Mouse (Mus musculus) layer of hippocampus, adult 11-12 months (tissue): Measurements from ENCODE around the gene C1qtnf2.

Experiments
- DNase-seq: peaks from one replicate; pipeline ENCODE4 v3.0.0; 2022; ENCODE audit warnings: low spot score

Gene C1qtnf2

GRCm38 (mm10) chr11:43483122-43483792, 9.2 kb downstream of the C1qtnf2 start:
- DNase-seq = no peak

DNA sequence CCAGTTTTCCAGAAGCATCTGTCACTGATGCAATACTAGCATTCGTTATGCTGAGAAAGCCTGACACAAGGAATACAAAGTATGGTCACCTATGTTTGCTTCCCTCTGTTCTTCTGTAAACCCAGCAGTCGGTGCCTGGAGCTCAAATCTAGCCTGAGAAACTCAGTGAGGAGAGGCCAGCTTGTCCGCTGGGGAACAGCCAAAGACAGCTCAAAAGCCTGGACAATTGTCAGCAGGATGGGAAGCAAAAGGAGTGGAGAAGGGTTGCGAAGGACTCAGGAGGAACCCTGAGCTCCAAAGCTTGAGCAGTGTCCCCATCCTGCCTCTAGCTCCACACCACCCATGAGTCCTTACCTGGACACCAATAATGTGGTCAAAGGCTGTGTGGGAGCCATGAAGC, 10.0 kb downstream of the C1qtnf2 start:
- no peak for DNase-seq

DNA sequence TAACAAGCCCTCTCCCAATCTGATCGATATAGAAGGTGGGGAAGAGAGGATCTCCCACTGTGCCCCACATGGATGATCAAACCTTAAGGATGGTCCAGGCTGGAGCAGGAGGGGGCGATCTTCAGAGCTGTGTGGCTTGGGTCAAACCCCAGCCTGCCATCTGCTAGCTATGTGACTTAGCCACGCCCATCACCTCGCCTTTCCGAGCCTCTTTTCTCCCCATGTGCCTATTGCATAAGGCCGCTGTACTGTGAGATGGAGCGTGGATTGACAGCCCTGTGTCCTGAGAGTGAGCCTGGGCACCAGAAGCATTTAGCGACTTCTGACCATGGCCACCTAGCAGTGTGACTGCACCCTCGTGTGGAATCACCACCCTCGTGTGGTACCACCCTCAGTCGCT, 10.6 kb downstream of the C1qtnf2 start:
- DNase-seq = no peak

GRCm38 (mm10) chr11:43485855-43486254, 11.8 kb downstream of the C1qtnf2 start:
- DNase-seq = no peak

DNA sequence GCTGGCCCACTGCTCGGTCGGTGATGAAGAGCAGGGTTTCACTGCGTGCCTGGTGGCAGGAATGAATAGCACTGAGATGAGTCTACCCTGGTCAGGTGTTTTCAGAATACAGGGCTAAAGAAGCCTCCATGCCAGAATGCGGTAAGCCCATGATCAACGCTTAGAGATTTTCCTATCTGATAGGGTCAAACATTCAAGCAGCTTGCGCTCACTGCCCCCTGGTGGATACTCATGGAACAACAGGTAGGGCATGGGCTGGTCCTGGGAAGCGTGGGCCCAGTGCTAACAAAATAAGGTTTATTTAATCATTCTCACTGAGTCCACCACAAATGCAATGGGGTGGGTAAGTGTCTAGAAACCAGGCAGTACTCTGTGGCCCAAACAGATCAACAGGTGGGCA, 18.6 kb downstream of the C1qtnf2 start:
- DNase-seq = peak; percentile 81

GRCm38 (mm10) chr11:43493815-43494409, 19.8 kb downstream of the C1qtnf2 start:
- peak; percentile 83 for DNase-seq

DNA sequence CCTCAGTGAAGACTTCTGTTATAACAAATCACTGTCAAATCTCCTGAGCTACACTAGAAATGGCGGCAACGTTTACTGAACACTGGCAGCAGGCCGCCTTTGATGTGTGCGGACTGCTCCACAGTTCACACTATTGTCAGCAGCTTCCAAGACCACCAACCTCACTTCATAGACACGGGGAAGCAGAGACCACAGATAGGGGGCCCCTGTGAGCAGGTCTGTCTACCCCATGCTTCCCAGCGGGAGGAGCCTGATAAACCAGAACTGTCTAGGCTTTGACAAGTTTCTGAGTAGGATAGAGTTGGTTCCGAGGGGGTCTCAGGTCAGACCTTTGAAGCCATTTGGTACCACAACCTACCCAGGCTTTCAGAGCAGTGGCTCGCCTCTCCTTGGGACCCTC, 21.0 kb downstream of the C1qtnf2 start:
- DNase-seq = no peak

GRCm38 (mm10) chr11:43495532-43495931, 21.5 kb downstream of the C1qtnf2 start:
- DNase-seq = no peak

GRCm38 (mm10) chr11:43501256-43501655, 27.2 kb downstream of the C1qtnf2 start:
- DNase-seq = peak; percentile 42

GRCm38 (mm10) chr11:43505188-43505587, 31.1 kb downstream of the C1qtnf2 start:
- DNase-seq = no peak

GRCm38 (mm10) chr11:43507976-43508375, 33.9 kb downstream of the C1qtnf2 start:
- DNase-seq = peak; percentile 36

DNA sequence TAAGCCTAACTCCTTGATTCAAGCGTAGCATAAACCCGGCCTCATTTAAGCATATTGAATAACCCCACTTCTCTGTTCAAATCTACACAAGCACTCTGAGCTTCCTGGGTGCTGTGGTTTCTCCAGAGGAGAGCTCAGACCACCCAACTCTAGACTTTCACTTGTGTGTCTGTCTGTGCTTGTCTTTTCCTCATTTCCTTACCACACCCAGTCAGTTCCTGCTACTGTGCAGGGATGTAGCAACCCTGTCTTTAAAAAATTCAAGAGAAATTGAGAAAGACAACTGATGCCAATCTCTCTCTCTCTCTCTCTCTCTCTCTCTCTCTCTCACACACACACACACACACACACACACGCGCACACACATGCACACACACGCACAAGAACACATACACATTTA, 35.8 kb downstream of the C1qtnf2 start:
- no peak for DNase-seq

DNA sequence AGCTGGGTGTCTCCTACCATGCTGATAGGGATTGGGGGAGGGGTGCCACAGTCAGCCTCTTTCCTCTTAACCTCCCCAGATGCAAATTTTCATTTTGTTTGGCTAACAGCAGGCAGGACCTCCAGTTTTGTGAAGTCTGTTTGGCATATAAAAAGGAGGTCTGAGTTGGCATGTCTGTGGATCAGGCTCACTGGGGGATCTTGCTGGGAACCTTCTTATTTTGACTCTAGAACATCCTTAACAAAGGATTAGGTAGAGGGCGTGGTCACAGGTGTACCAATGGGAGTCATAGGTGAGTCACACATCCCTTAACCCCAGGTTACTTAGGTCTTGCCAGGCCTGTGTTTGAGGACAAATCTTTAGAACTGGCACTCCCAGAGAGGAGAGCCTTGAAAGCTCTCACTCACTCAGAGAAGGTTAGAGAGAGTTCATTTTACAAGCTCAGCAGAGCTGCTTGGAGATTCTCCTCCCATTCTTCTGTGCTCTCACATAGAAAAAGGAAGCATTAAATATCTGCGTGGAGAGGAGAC, 38.6 kb downstream of the C1qtnf2 start:
- no peak for DNase-seq

- DNase-seq = no peak
Observed at GRCm38 (mm10) chr11:43516344-43517021, 42.4 kb downstream of the C1qtnf2 start.

DNA sequence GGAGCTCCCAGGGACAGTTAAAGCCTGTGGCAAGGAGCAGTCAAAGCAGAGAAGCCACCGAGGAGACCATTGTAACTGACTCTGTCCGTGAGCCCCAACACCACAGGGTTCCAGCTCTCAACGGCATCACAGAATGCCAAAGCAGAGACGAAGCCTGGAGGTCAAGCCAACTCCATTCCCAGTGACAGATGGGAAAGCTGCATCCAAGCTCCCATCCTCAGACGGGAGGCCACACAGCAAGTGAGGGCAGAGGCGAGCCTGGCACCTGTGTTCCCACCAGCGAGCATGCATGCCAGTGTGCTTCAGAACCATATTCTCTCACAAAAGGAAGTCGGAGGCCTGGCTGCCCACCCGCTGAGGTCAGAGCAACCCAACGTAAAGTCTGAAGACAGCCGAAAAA, 43.6 kb downstream of the C1qtnf2 start:
- no peak for DNase-seq

DNA sequence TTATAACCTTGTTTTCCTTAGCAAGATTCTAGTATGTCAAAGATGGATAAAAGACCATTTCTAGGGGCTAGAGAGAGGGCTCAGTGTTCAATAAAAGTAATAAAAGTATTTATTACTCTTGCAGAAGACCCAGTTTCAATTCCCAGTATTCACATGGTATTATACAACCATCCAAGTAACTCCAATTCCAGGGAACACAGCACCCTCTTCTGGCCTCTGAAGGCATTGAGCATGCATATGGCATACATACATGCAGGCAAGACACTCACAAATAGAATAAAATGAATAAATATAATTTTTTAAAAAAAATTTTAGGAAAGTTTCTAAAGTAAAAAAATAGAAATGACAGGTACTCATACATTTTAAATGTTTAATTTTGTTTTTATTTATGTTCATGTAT, 44.0 kb downstream of the C1qtnf2 start:
- DNase-seq = no peak

GRCm38 (mm10) chr11:43518821-43519220, 44.7 kb downstream of the C1qtnf2 start:
- DNase-seq = no peak

DNA sequence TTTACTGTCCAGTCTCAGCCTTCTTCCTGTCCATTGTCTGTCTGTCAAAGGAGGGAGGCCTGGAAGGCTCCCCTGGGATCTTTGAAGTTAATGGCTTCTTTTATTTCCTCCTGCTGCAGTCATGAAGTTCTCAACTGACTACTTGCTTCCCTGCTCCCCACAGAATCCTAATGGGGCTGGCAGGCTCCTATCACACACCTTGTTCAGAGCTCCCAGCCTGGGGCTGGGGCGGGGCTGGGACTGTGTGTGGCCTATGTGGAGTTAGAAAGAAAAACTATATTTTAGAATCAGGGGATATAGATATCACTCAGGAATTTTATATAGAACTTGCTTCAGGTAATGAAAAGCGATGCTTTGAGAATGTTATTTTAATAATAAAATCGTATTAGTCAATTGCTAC, 46.4 kb downstream of the C1qtnf2 start:
- DNase-seq = no peak

DNA sequence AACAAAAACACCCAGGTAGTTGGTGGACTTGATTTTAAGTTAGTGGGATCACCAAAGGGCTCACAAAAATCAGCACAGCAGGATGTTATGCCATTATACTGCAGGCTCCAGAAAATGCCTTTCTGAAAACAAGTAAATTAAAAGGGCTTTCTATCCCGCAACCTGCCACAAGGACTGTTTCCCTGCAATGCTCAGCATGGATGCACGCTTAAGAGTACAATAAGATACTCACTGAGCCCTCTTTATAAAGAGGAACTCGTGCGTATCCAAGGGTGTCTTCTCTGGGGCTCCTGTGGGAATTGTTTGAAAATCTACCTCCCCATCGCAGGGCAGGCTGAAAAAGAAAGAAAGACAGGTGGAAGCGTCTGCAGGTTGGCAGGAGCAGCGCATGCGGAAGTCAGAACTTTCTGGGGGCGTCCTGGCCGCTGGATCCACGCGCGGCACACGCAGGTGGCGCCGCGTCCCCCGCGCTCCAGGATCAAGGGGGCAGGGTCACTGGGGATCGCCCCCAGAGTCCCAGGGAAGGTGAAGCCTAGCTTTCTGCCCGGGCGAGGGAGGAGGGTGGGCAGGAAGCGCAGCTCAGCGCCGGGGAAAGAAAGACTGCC, 54.1 kb downstream of the C1qtnf2 start:
- peak; percentile 58 for DNase-seq

DNA sequence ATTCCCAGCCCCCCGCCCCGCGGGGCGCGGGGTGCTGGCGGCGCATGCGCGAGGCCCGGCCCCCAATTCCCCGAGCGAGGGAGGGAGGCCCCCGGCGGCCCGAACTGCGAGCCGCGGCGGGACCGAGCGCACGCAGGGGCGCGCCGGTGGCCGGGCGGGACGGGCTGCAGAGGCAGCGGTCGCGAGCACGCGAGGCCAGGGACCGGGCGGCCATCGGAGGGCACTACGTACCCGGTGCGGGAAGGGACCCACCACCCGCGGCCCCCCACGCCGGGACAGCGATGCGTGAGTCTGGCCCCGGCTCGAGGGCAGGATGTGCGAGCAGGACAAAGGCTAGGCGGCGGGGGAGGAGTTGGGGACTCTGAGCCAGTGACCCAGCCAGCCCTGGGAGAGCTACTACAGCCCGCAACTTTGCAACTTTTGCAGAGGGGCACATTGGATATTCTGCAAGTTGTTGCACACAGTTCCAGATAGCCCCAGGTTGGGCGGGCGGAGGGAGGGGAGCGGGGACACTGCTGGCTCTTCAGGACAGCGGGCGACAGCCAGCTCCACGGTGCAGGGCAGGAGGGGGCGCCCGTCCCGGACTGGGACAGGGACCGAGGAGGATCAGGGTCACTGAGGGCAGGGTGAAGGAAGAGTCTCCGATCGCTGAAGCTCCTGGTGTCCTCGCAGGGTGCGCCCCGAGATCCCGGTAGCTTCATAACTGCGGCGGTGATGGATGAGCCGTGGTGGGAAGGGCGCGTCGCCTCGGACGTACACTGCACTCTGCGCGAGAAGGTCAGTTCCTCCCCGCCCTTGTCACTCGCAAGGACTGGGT, 54.8 kb downstream of the C1qtnf2 start, which contains the start of gene Ccnjl:
Gene Ccnjl (plus strand): TSS at position 102 of the 817 bp plus-strand sequence.
- DNase-seq = peak; percentile 11

GRCm38 (mm10) chr11:43530043-43530442, 56.0 kb downstream of the C1qtnf2 start:
- DNase-seq = no peak

DNA sequence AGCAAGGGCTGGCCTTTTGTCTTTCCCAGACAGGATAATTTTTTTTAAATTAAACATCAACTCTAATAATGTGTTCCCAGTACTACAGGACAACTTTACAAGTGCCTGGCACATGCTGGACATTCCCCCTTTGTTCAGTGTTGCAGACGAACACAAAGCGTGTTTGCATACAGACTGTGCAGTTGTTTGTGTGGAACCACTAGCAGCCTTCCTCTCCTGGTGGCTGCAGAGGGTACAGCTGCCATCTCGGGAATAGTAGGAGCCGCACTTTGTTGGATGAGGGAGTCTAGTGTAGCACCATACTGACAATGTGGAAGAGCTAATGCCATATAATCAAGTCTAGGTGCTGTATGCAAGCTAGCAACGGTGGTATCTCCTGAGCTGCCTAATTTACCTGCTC, 57.5 kb downstream of the C1qtnf2 start:
- peak; percentile 26 for DNase-seq
